Mouse (Mus musculus) cerebellum, postnatal 25 days (tissue): ENCODE measurements around the gene 4931422A03Rik.
A peak's percentile ranks its signal among the peaks of the same experiment; 100 is the strongest.

ENCODE experiments used
- DNase-seq, 2 experiments: peaks; one replicate each; pipeline ENCODE4 v3.0.0; 2021; ENCODE audit warnings: mixed read lengths in 2 of 2

The 4931422A03Rik gene

DNA sequence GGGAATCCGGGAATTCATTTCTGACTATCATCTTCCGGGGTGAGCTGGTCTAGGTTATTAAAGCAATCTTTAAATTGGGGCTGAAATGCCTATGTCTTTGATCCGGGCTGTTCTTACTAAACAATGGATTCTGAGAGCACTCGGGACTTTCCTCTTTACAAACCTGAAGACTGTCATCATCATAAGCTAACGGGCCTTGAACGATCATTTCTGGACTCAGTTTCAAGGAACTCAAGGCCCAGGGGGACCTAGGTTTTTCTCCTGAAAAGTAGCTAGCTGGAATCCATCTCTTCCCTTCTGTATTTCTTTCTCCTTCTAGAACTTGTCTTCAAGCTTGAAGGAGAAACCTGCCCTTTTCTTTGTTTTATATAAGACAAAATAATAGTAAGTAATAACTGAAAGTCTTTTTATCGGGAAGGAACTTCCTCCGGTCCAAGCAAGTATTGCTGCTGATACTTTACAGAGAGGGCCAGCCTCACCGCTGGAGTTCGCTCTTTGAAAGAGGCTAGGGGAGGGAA, 59.2 kb downstream of the 4931422A03Rik start:
- DNase-seq = no peak

DNA sequence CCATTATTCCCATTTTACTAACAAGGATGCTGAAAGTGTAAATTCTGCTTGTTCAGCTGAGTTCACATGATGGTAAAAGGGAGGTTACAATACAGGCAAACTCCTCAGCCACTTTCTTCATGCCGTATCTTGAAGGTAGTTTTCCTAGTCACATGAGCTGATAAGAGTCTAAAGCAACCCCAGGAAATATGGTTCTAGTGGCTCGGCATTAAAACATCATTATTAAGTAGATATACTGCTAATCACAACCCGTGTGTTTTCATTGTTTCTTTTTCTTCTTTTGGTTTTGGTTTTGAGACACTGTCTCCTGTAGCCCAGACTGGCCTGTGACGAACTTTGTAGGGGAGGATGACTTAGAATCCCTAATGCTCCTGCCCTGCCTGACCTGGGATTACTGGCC, 60.0 kb downstream of the 4931422A03Rik start:
- no peak for DNase-seq

DNA sequence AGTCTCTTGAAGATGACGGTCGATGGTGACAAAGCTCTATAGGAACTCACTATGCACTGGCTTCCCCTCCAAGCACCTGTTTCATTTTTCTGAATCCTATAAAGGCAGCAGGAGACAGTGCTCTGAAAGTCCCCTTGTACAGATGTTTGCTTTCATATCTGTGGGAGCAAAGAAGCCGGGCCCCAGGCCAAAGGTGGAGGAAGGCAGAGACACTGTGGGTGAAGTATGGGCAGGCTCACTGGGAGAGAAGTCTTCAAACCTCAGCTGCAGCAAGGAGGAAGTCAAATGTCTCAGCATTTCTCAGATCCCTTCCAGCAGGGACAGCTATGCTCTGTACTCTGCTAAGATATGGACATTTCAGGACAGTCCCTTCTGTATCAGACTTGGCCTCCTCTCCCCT, 62.8 kb downstream of the 4931422A03Rik start:
- DNase-seq = no peak

DNA sequence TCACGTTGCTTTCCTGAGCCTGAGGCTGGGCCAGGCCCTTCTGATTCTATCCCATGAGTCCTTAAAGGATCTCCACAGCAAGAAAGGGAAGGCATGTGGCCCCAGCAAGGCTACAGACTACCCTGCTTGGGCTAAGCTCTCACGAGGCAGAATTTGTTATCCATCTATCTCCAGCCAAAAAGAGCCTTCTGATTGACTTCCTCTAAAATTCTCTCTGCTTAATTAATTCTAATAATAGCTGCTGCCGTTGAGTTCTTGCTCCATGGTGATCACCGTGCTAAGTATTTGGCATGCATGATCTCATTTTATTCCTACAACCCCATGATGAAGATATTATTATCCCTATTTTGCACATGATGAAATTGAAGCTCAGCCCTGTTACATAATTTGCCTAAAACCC, 65.8 kb downstream of the 4931422A03Rik start:
- DNase-seq = no peak

DNA sequence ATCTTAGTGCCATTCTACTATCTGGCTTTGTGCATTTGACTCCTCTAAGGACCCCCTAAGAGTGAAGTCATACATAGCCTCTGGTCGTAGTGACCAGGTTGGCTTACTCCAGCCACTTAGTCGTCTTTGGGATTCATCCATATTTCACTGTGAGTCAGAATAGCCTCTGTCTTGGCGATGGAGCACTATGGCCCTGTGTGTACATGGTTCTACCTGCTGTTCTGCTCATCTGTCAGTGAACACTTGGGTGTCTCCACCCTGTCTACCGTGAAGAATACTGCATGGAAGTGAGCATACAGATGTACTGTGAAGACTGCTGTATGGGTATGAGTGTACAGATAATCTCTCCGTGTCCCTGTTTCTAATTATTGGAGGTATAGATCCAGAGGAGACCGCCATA, 68.6 kb downstream of the 4931422A03Rik start:
- DNase-seq = no peak

DNA sequence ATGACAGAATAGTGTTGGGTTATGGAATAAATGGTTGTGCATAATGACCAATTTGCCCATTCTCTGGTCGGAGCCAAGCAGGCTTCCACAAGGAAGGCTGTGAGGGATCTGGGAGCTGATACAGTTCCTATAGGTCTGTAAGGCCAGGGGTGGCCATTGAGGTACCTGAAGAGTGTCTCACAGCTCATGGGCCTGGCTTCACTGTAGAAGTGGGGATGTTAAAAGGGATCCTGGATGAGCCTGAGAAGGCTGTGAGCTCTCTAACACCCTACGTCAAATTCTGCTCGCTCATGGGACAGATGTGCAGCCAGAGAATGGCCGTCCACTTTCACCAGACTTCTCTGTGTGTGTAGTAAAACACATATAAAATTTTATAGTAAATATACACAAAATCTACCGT, 69.1 kb downstream of the 4931422A03Rik start:
- DNase-seq = no peak

DNA sequence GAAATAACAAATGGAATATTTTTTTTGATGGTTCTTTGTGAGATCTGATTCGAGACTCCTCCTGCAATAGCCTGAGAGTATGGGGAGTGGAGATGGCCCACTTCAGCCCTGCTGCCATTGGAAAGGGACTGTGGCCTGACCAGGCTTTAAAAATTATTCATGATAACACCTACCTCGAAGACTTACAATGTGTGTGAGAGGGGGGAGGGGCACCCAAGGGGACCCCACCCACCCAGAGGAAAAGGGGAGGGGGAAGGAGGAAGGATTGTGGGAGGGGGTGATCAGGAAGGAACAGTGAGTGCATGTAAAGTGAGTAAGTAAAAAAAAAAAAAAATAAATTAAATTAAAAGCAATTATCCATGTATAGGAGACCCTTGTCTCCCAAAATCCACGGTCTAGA, 69.5 kb downstream of the 4931422A03Rik start:
- DNase-seq = no peak

DNA sequence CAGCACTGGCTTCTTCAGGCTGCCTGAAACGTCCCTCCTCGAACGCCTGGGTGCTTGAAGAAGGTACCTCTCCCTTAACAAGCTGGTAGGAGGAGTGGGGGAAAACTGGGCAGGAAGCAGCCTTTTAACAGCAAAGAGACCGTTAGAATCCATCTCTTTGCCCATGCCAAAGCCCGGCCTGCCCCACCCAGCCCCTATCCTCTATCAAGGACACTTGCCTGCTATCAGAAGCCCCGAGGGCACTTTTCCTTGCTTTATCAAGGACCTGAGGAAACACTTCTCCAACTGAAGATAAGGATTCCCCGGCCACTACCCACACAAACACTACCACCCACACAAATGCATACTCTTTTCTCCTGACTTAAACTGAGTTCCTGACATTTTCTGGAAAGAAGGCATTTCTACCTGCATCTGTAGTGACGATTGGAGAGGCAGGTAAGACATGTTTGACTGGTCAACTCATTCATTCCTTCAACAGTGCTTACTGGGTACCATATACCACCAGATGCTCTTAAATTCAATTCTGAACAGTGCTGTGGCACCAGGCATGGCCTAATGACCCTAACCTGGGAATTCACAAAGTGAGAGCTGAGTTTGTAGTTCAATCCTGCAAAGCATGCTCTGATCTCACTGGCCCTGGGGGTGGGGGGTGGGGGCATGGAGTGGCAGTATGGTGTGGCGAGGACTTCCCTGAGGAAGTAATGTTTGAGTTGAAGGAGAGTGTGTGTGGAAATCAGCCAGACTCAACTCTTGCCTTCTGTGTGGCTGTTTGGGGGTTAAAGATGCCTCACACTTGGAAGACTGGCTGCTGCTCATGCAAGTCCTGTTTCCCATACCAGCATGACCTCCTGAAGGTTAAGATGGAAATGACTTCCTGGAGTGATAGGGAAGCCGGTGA, 70.3 kb downstream of the 4931422A03Rik start, which contains the start of gene Lmo2:
TSS of gene Lmo2 (plus strand) at position 338 of the 898 bp plus-strand sequence.
- no peak for DNase-seq

DNA sequence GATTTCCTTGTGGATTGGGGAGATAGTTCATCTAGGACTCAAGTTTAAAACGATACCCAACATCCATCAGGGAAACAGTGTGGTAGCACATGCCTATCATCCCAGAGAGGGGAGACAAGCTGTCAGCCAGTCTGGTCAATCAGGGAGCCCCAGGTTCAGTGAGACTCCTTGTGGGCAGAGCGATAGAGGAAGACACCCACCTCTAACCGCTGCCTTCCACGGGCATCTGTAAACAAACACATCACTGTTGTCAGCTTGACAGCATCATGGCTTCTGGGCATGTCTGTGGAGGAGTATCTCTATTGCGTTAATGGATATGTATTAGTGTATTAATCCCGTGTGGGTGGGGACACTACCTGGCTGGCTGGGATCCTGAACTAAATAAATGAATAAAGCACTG, 71.3 kb downstream of the 4931422A03Rik start:
- no peak for DNase-seq

DNA sequence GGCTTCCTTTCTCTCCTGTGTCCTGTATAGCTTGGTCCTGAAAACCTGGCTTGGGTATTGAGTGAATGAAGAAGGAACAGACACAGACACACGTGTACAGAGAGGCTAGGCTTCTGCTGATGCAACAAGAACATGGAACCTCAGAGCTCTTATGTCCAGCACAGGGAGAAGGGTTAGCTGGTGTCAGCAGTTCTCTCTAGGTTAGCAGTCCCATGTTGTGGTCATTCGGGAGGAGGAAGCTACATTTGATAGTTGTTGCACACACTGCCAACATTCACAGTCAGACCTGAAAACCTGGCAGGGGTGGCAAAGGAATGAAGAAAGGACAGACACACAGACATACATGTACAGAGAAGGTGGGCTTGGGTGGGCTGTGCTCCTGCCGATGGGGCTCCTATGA, 72.4 kb downstream of the 4931422A03Rik start:
- DNase-seq = no peak

DNA sequence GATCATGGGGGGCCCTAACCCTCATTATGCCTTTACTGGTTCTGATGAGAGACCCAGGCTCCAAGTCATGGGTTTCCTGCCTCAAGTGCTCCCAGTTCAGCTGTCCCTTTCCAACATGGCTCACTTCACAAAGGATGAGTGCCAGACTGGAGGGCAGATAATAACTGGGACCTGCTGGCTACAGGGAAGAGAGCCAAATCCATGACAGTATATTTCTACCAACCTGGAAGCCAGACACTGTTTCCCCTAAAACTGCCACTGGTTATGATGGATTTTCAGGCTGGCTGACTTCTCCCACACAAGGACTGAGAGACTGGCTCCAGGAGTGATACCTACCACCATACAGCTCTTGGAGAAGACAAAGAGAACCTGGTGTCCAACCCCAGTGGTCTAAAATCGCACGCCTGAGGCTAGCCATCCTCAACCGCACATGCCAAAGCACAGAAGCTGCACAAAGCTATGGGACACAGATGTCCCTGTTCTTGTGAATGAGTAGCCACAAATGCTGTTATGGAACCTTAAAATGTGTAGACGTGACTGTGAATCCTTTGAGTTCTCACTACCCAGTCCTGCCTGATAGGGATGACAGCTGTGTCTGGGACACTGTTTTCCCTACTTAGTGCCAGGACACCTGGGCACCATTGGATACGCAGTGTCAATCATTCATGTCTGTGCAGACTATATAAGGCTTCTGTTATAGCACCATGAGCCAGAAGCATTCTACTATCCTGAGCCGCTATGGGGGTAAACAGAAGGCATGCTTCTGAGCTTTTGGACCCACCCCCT, 74.9 kb downstream of the 4931422A03Rik start:
- DNase-seq = peak; percentile 13 to 17

DNA sequence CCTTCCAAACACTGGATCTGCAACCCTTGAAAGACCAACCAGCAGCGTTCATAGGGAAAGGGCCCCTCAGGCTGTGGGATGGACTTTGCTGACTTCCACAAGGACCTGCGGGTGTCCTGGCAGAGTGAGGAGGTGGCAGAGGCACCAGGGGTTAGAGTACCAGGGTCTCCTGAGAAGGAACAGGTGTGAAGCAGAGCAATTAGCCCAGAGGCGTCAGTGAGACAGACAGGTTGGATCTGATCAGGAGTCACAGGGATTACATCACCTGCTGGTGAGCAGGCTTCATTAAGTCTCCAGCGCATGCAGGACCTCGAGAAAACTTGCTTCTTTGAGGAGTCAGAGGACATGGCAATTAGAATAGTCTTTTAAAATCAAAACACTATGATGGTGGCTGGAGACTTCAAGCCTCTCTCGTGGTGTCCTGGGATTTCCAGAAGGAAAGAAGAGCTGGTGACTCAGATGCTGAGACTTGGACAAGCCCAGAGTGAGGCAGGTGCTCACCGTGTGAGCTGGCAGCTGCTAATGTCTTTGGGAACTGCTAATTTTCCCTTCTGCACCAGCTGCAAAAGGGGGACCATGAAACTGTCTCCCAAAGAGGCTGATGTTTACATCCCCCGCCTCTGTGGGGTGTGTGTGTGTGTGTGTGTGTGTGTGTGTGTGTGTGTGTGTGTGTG, 80.0 kb downstream of the 4931422A03Rik start:
- DNase-seq = no peak

DNA sequence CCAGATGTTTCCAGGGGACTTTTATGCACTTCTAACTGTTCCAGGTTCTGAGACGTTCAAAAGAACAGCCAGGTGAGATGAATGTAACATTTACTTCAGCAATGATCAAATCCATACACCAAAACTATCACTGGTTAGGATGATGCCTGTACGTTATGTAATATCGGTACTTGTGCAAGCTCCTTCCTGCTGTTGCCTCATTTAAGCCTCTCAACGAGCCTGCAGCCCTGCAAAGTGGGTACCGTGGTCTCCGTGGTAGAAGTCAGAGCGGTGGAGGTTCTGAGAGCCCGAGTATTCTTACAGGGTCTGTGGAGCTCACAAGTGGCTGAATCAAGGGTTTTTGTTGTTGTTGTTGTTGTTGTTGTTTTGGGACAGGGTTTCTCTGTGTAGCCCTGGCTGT, 81.3 kb downstream of the 4931422A03Rik start:
- DNase-seq = no peak

DNA sequence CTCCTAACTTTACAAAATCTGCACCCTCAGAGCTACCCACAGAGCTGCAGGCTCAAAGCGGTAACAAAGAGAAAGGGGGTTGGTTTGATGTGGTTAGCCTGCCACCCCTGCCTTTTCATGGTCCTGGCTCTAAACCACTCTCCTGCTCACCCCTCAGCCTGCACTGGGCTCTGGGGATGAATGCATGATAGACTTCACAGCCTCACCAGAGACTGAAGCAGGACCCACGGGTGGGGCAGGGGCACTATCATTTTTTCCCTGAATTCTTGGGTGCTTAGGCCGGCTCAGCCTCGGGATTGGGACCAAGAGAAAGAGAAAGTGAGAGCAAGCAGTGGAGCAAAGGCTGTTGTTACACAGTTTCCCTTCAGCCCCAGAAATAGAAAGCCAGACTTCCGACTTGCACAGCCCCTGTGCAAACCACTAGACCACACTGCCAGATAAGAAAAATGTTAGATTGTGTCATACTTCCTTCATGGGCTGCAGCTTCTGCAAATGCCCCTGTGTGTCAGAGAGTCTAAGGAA, 82.5 kb downstream of the 4931422A03Rik start:
- no peak for DNase-seq

DNA sequence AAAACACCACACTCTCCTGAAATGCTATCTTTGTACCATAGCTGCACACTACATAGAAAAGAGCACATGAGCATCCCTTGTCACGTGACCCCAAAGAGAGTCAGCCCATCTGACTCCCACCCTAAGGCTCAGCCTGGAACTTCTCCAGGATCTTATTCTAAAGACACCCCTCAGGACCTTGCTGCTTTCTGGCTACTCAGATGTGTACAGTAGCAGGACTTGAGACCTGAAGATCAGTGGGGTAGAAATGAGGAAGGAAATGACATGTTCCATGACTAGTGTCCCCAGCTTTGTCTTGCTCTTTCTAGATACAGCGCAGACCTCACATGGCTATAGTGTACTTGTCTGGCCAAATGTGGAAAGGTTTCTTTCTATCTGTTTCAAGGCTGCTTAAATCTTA, 83.3 kb downstream of the 4931422A03Rik start:
- no peak for DNase-seq

DNA sequence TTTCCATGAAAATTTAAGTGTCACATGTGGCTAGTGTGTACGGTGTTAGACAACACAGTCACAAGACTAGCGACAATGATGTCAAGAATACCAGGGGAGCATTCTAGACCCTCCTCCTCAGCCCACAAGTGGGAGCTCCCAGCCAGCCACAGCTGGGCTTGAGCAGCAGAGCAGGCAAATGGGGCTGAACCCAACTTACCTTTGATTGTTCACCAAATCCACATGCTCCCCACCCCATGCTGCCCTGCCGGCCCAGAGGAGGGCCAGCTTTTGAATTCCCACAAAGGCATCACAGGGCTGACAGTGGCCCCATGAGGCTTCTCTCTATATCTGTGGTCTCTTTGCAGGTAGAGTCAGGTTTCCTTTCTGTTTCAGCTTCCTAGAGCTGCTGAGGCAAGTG, 87.1 kb downstream of the 4931422A03Rik start:
- DNase-seq = no peak

DNA sequence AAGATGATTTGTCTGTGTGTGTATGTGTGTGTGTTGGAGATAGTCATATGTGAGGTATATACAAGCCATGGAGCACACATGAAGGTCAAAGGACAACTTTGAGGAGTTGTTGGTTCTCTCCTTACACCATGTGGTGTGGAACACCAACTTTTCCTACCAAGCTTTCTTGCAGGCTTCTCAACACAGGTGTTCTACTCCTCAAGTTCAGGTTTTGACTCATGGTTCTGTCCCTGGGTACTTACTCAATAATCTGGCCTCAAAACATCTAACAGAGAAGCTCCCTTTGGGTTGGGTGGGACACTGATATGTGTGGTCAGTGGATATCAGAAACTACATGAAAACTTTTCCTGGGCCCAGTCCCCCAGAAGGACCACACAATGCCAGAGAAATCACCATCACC, 89.2 kb downstream of the 4931422A03Rik start:
- no peak for DNase-seq

DNA sequence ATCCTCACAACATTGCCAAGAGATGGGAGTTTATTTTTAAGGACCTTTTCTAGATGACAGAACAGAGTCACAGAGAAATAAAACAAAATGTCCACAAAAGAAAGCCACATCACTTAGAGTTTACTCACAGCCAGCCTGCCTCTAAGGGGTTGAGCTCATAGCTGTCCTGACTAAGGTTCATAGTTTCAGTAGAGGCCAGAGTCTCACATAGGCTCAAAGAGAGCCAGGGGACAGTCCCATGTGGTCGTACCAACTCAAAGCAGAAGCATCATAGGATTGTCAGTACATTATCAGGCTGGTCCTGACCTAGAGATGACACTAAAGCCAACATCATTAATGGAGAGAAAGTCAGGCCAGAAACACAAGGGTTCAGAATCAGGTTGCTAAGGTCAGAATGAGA, 89.6 kb downstream of the 4931422A03Rik start:
- DNase-seq = no peak

DNA sequence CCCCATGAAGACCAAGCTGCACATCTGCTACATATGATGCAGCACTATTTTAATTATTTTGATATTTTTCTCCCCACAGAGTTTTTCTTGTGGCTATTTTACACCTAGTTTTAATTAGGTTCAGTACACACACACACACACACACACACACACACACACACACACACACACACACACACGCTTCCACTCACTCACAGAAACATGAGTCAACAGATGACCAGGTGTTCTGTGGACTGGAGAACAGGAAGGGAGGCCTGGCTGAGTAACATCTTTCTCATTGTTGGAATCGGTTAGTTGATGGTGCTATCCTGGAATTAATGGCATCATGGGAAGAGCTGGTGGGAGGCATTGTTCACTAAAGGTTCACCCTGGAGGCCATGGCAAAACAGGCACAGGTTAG, 90.5 kb downstream of the 4931422A03Rik start:
- DNase-seq = no peak

DNA sequence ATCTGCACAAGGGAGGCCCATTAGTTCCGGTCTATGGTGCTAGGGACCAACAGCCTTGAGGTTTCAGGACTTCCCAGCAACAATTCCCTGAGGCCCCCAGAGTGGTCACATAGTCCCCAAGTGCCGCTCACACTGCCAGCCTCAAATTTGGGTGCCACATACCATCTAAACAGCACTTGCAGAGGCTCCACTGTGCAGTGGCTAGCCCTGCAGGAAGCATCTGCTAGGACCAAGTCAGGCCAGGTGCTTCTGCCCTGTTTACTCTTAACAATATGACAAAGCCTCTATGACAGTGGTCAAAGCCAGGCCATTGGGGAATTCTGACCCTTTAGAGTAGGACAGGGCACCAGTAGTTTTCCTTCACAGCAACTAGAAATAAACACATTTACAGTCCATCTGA, 91.5 kb downstream of the 4931422A03Rik start:
- no peak for DNase-seq

DNA sequence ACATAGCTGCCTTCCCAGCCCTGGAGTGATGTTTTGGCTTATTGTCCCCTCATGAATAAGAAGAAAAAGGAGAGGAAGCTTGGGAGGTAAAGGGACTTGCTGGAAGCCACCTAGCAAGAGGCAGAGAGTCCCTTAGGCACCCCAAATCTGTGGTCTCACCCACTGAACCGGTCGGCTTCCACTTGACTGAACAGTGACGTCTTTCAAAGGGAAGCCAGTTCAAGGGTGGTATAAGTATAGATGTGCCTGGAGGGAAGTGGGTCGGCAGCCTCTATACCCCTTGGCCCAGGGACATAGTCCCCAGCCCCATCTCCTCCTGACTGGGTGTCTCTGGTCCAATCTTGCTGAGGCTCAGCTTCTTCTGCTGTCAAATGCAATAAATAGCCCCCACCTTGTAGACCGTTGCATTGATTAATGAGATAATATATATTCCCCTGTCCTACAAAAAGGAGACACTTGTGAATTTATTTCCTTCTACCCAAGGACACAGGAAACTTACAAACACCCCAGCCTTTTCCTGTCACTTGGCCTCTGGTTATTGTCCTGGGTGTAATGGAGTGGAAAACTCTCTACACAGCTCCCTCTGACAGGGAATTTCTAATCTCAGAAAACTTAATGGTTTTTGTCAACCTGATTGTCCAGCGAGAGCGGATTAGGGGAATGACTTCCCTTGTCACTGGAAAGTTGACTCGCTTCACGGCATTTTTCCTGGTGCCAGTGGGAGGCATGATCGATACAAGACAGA, 92.3 kb downstream of the 4931422A03Rik start:
- no peak for DNase-seq

DNA sequence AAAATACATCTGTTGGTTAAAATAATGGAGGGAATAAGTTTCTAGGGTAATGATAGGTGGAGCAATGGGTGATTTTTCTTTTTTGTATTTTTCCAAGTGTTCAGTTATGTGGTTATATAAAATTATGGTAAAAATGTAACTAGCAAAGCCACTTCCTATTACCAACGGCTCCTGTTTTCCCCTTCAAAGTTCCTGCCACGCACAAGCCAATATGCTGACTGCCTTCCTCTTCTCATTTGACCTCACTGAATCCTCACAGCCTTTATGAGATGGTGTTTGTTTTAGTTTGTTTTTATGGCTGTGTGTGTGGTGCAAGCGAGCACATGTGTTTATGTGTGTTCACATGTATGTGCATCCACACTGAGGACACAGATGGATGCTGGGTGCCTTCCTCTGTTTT, 93.5 kb downstream of the 4931422A03Rik start:
- no peak for DNase-seq
